Mouse (Mus musculus) heart, embryonic 15.5 days (tissue): ENCODE data around the gene Sgsh. TPM values are rescaled to one million over a fixed set of nuclear protein-coding genes. Genes with fewer than 3 reads are reported as not detected.

ENCODE experiments used
- ATAC-seq: fragments of 200-750 bp; cut with Nextera tagmentation; replicated peaks from 2 replicates; pipeline ENCODE4 v1.8.0; 2017; ENCODE audit warnings: low read depth, moderate TSS enrichment; ENCODE audit not compliant: insufficient number of reproducible peaks, insufficient read depth, low FRiP score
- H3K27ac ChIP-seq: fragments of 300-500 bp; sonication (generic); 2 replicates; pipeline ENCODE4 v1.5.1; 2015; ENCODE audit warnings: mild to moderate bottlenecking, inconsistent platforms
- H3K27me3 ChIP-seq: fragments of 300-500 bp; sonication (generic); 2 replicates; pipeline ENCODE4 v1.6.1; 2015; ENCODE audit warnings: inconsistent platforms
- H3K36me3 ChIP-seq: fragments of 300-500 bp; sonication (generic); 2 replicates; pipeline ENCODE4 v1.6.1; 2015; ENCODE audit warnings: mild to moderate bottlenecking, inconsistent platforms
- H3K4me1 ChIP-seq: fragments of 300-500 bp; sonication (generic); replicated peaks from 2 replicates; pipeline ENCODE4 v1.6.1; 2015; ENCODE audit warnings: inconsistent platforms
- H3K4me2 ChIP-seq: fragments of 300-500 bp; sonication (generic); 2 replicates; pipeline ENCODE4 v1.6.1; 2015; ENCODE audit warnings: inconsistent platforms, mild to moderate bottlenecking, moderate library complexity
- H3K4me3 ChIP-seq: fragments of 300-500 bp; sonication (generic); 2 replicates; pipeline ENCODE4 v1.5.1; 2015; ENCODE audit warnings: mild to moderate bottlenecking, inconsistent platforms
- H3K9ac ChIP-seq: fragments of 300-500 bp; sonication (generic); 2 replicates; pipeline ENCODE4 v1.6.1; 2015; ENCODE audit warnings: mild to moderate bottlenecking, inconsistent platforms
- H3K9me3 ChIP-seq: fragments of 300-500 bp; sonication (generic); replicated peaks from 2 replicates; pipeline ENCODE4 v1.6.1; 2016; ENCODE audit warnings: inconsistent platforms
- WGBS: fragments of 180-500 bp; shearing (Covaris S2); methylation state at CpG from one replicate; pipeline ENCODE4 v1.1.7; 2015; ENCODE audit warnings: mixed read lengths; 5-methylcytosine and 5-hydroxymethylcytosine counted together
- polyA plus RNA-seq: library from polyadenylated mRNA; unstranded; fragments of >200 nt; fragmentation: Nextera tagmentation; extraction: Ambion mirVana; gene quantifications from 2 replicates; pipeline ENCODE4 v1.2.1, GENCODE M21; 2015

Gene Sgsh
- polyA plus RNA-seq = 5.4 and 7.1 TPM in 2 replicates

GRCm38 (mm10) chr11:119355443-119356385 is at the start of gene Sgsh, which contains the start of gene Slc26a11:
Gene Sgsh (minus strand): TSS chr11:119355536.
Gene Slc26a11 (plus strand): TSS chr11:119355557.
- no peaks in the 10 kb centered on the region for H3K27me3 ChIP-seq
- peak within 1 kb of the TSS; percentile 89 for H3K27ac ChIP-seq
- H3K36me3 ChIP-seq = peaks cover 10% of the 10 kb centered on the region; the same call in 1 of the 2 replicates
- WGBS = 2% methylated on average over 40 of the region's 40 CpGs
- peaks cover 14% of the 10 kb centered on the region for H3K4me1 ChIP-seq
- peak; percentile 91 for ATAC-seq
- H3K9ac ChIP-seq = peak within 1 kb of the TSS; percentile 77
- H3K4me2 ChIP-seq = peak within 1 kb of the TSS; percentile 94
- no peaks in the 10 kb centered on the region for H3K9me3 ChIP-seq
- H3K4me3 ChIP-seq = peak within 1 kb of the TSS; percentile 81

DNA sequence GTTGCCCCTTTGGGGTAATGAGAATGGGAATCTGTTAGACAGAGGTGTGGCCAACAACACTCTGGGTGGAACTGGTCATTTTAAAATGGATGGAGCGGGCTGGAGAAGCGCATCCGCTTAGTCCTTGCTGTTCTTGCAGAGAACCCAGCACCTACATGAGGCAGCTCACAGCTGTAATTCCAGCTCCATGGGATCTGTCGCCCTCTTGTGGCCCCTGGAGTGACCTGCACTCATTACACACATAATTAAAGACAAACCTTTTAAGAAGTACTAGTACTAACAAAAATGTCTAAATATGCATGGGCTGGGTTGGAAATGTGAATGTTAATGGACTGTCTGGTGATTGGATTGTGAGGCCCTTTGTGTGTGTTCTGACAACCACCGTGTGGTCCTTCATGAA is 49.3 kb upstream of the Sgsh start:
- H3K36me3 ChIP-seq = peaks cover 24% of the 10 kb centered on the region
- WGBS = 53% methylated on average over 5 of the region's 5 CpGs
- no peaks in the 10 kb centered on the region for H3K27me3 ChIP-seq
- H3K4me1 ChIP-seq = no peaks in the 10 kb centered on the region
- no peak overlapping the region for H3K9ac ChIP-seq
- no peak overlapping the region for H3K27ac ChIP-seq
- ATAC-seq = no peak
- no peak overlapping the region for H3K4me3 ChIP-seq
- no peaks in the 10 kb centered on the region for H3K9me3 ChIP-seq
- H3K4me2 ChIP-seq = no peak overlapping the region

GRCm38 (mm10) chr11:119402501-119403160 is 47.3 kb upstream of the Sgsh start:
- Histone ChIP-seq H3K36me3 (peaks cover 15% of the 10 kb centered on the region), H3K4me2 (no peak overlapping the region), H3K9ac (no peak overlapping the region), H3K27me3 (no peaks in the 10 kb centered on the region), H3K4me3 (no peak overlapping the region), H3K27ac (no peak overlapping the region), H3K4me1 (no peaks in the 10 kb centered on the region), H3K9me3 (no peaks in the 10 kb centered on the region)
- whole genome bisulfite sequencing = 58% methylated on average over 11 of the region's 11 CpGs
- no peak for ATAC-seq

DNA sequence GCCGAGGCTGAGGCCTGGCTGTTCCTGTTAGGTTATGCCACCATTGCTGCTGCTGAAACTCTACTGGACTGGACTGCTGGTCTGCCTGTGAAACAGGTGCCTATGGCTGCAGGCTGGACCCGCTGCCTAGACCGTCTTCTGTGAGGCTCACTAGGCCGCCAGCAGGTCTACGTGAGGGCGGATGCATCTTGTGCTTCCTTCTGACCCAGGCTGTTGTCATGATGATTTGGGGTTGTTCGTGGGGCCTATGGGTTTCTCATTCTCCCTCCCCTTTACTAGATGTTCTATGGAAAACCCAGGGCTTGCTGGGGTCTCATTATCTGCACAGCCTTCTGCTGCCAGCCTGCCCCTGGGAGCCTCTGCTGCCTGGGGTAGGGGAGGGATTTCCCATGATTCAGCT is 41.1 kb upstream of the Sgsh start:
- H3K9ac ChIP-seq = no peak overlapping the region
- 0 out of 2 replicates have a peak, but pooled peaks cover 3% of the 10 kb centered on the region for H3K27me3 ChIP-seq
- no peak for ATAC-seq
- H3K4me2 ChIP-seq = no peak overlapping the region
- no peak overlapping the region for H3K4me3 ChIP-seq
- no peaks in the 10 kb centered on the region for H3K9me3 ChIP-seq
- H3K4me1 ChIP-seq = peaks cover 24% of the 10 kb centered on the region
- no peak overlapping the region for H3K27ac ChIP-seq
- 77% methylated on average over 7 of the region's 7 CpGs for WGBS
- H3K36me3 ChIP-seq = peaks cover 9% of the 10 kb centered on the region; the same call in 1 of the 2 replicates

DNA sequence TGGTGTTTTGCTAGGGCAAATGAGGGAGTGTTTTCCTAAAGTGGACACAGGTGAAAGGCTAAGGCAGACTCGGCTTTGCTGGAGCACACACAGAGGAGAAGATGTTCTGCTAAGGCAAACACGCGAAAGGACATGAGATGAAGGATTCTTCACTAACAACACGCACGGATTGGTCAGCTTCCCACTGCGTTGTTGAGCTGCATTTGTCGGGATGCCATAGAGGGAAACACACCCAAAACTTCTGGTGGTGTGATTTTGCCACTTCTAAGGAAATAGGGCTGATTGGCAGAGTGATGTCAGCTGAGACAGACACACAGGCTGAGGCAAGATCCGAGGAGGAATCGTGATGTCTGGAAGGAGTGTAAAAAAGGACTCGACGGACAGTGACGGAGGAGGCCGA is 40.6 kb upstream of the Sgsh start:
- ATAC-seq = no peak
- no peak overlapping the region for H3K4me2 ChIP-seq
- no peaks in the 10 kb centered on the region for H3K9me3 ChIP-seq
- no peak overlapping the region for H3K27ac ChIP-seq
- H3K4me1 ChIP-seq = peaks cover 29% of the 10 kb centered on the region
- no peak overlapping the region for H3K4me3 ChIP-seq
- 0 out of 2 replicates have a peak, but pooled peaks cover 3% of the 10 kb centered on the region for H3K27me3 ChIP-seq
- no peak overlapping the region for H3K9ac ChIP-seq
- 44% methylated on average over 13 of the region's 13 CpGs for WGBS
- H3K36me3 ChIP-seq = peaks cover 9% of the 10 kb centered on the region; the same call in 1 of the 2 replicates

GRCm38 (mm10) chr11:119395394-119395793 is 40.1 kb upstream of the Sgsh start:
- Histone ChIP-seq H3K9ac (no peak overlapping the region), H3K9me3 (no peaks in the 10 kb centered on the region), H3K4me3 (no peak overlapping the region), H3K27me3 (0 out of 2 replicates have a peak, but pooled peaks cover 3% of the 10 kb centered on the region), H3K4me1 (peaks cover 32% of the 10 kb centered on the region), H3K4me2 (peak overlapping the region; percentile 95; the same call in 1 of the 2 replicates), H3K27ac (no peak overlapping the region), H3K36me3 (peaks cover 9% of the 10 kb centered on the region; the same call in 1 of the 2 replicates)
- 54% methylated on average over 7 of the region's 7 CpGs for WGBS
- no peak for ATAC-seq

GRCm38 (mm10) chr11:119394210-119394609 is 38.9 kb upstream of the Sgsh start:
- Histone ChIP-seq H3K4me1 (peaks cover 38% of the 10 kb centered on the region), H3K9me3 (no peaks in the 10 kb centered on the region), H3K4me2 (peak overlapping the region; percentile 95), H3K36me3 (peaks cover 9% of the 10 kb centered on the region; the same call in 1 of the 2 replicates), H3K4me3 (0 out of 2 replicates have a peak overlapping the region, but pooled peaks have one; percentile 0), H3K27me3 (0 out of 2 replicates have a peak, but pooled peaks cover 3% of the 10 kb centered on the region), H3K27ac (no peak overlapping the region), H3K9ac (no peak overlapping the region)
- 65% methylated on average over 6 of the region's 6 CpGs for WGBS
- no peak for ATAC-seq

DNA sequence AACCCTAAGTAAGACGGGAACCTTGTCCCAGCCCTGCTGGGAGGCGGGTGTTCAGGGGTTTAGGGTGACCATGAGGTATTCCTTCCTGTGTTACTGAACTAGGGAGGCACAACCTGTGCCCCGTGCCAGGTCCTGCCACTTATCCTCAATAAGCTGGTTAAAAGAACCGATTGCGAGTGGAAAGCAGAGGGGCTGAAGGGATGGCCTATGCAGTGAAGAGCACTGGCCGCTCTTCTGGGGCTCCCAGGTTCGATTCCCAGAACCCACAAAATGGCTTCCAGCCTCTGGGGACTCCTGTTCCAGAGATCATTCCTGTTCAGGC is 38.1 kb upstream of the Sgsh start:
- H3K27me3 ChIP-seq = 0 out of 2 replicates have a peak, but pooled peaks cover 3% of the 10 kb centered on the region
- 23% methylated on average over 7 of the region's 7 CpGs for WGBS

DNA sequence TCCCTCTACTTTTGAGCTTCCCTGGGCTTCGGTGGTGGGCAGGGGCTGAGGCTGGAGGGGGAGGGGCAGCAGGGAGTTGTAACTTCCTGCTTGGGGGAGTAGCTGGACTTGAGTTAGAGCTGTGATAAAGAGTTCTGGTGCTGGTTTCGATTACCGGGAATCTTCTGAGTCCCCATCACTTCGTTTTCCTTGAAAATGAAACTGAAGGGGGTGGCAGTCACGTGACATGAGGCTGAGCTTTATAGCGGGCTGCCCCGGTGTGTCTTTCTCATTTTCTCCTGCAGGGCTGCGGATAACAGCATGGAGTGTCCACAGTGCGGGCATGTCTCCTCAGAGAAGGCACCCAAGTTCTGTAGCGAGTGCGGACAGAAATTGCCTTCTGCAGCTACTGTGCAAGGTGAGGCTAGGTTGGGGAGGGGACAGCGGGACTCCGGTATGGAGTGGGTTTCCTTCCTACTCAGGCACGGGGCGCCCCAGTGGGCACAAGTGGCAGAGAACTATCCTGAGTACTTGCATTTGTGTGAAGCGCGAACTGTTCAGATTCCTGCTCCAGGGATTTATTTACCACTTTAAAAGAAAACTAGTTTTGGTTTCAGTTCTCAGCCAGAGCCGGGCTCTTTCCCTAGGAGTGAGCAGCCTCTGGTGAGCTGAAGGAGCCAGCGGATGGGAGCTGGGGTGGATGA is 37.6 kb upstream of the Sgsh start, which contains the start of gene Rnf213:
TSS of gene Rnf213 (plus strand) at position 301 of the 683 bp plus-strand sequence.
- Histone ChIP-seq H3K36me3 (peaks cover 9% of the 10 kb centered on the region; the same call in 1 of the 2 replicates), H3K4me1 (peaks cover 41% of the 10 kb centered on the region), H3K9me3 (no peaks in the 10 kb centered on the region), H3K9ac (peak within 1 kb of the TSS; percentile 61), H3K4me3 (peak within 1 kb of the TSS; percentile 83), H3K27me3 (0 out of 2 replicates have a peak, but pooled peaks cover 3% of the 10 kb centered on the region), H3K27ac (peak within 1 kb of the TSS; percentile 99), H3K4me2 (peak within 1 kb of the TSS; percentile 95)
- ATAC-seq = peak; percentile 42
- under 1% methylated on average over 19 of the region's 19 CpGs for WGBS

More for the DNA sequence above, 38.1 kb upstream of the Sgsh start:
- Histone ChIP-seq H3K9me3 (no peaks in the 10 kb centered on the region), H3K4me2 (peak overlapping the region; percentile 95), H3K4me3 (peak overlapping the region; percentile 83), H3K4me1 (peaks cover 38% of the 10 kb centered on the region), H3K9ac (peak overlapping the region; percentile 61), H3K36me3 (peaks cover 9% of the 10 kb centered on the region; the same call in 1 of the 2 replicates), H3K27ac (peak overlapping the region; percentile 99)
- no peak for ATAC-seq

DNA sequence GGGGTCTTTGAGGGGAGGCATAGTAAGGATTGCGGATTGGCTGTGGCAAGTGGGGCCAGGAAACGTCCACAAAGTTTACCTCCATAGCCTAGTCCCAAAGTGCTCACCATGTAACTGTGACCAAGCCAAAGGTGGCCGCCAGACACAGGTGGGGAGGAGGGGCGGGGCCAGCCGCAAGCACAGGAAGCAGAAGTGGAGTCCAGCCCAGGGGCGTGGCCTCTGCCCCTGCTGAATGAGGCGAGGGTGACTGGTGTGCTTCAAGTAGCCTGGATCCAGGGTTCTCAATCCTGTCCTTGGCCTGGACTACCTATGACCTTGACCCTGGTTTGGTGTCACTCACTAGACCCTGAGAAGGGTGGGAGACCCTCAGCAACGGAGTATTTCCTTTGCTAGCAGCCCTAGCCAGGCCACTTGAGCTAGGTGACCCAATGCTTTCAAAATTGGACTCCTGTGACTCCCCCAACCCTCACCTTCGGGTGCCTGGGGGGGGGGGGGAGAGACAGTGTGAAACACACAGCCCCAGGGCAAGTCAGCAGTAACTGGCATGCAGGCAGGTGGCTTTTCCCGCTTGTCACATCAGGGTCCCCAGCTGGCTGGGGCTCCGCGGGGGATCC is 36.8 kb upstream of the Sgsh start:
- Histone ChIP-seq H3K27me3 (0 out of 2 replicates have a peak, but pooled peaks cover 3% of the 10 kb centered on the region), H3K9ac (peak overlapping the region; percentile 44; the same call in 1 of the 2 replicates), H3K36me3 (peaks cover 9% of the 10 kb centered on the region; the same call in 1 of the 2 replicates), H3K9me3 (no peaks in the 10 kb centered on the region), H3K4me3 (peak overlapping the region; percentile 83), H3K4me1 (peaks cover 49% of the 10 kb centered on the region), H3K27ac (peak overlapping the region; percentile 99), H3K4me2 (peak overlapping the region; percentile 95)
- ATAC-seq = no peak; the same call in 1 of the 2 replicates
- WGBS = 12% methylated on average over 12 of the region's 12 CpGs
